ENCODE assay signal across 21 mouse cellular contexts in the genomic region with DNA sequence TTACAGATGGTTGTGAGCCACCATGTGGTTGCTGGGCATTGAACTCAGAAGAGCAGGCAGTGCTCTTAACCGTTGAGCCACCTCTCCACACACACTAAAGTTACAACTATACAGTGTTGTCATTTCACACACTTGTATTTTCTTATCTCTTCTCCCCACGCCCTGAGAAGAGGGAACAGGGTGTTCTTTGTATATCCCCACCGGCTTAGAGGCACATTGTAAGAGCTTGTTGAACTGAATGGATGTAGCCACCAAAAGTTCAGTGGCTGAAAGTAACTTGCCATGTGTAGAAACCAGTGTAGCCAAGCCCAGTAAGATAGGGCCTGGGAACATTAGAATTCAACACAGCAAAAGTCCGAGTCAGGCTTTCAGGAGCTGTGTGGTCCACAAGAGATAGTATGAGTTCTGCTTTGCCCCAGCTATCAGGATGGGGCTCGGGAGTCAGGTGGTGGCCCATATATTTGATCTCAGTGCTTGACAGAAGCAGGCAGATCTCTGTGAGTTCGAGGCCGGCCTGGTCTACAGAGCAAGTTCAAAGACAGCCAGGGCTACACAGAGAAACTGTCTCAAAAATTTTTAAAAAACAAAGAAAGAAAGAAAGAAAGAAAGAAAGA. TPM values are rescaled to one million over a fixed set of nuclear protein-coding genes. Genes with fewer than 3 reads are reported as not detected.
DNase-seq lines count a peak whose midpoint lies in the region; ATAC-seq and TF ChIP-seq lines count a peak whose summit lies in the region.
"Had no signal": no experiment of that assay in that cellular context is flagged by ENCODE, and none has a peak within 500 bp of the region (broad histone marks: within the 10 kb centered on the region; RNA-seq: fewer than 3 reads in every experiment).

No protein-coding gene starts in this region.

- no peaks in the 10 kb centered on the region for H3K79me2 ChIP-seq in MEL (ENCODE audit: control insufficient read depth, insufficient read depth, low read length, poor library complexity)

- H3K9ac ChIP-seq in MEL (ENCODE audit: control insufficient read depth, low read depth, low read length, poor library complexity, severe bottlenecking) = peak overlapping the region; percentile 1
- H3K9ac ChIP-seq in liver, embryonic 11.5 days (ENCODE audit: low read depth, low read length) = no peak overlapping the region
- H3K9ac ChIP-seq in kidney, embryonic 14.5 days (ENCODE audit: low read depth, low read length) = no peak overlapping the region
- H3K9ac ChIP-seq: embryonic facial prominence, embryonic 13.5 days; limb, embryonic 12.5 days; lung, embryonic 14.5 days; midbrain, embryonic 15.5 days had no signal

- peak; percentile 87 for DNase-seq in MEL (ENCODE audit: low read depth, low spot score)
- peak; percentile 39 for DNase-seq in c-Kit-positive CD71-negative TER-119-negative erythroid progenitor cells, embryonic 14.5 days (ENCODE audit: low read depth)
- DNase-seq in liver, embryonic 11.5 days (ENCODE audit: low spot score) = no peak
- DNase-seq in ovary, postnatal 14 days (ENCODE audit: low spot score) = no peak
- DNase-seq in heart, postnatal 4 days = no peak
- DNase-seq: adrenal gland, postnatal 36 days; cerebellum, adult 9-10 months; kidney, adult 2 months; kidney, postnatal 25 days; lung, embryonic 14.5 days; right cerebral cortex, postnatal 14 days; thymus, postnatal 14 days had no signal

- TF ChIP-seq RAD21 in MEL (IDR thresholded peaks at IDR 0.05; ENCODE audit: low read depth, low read length) = no peak

- TF ChIP-seq EP300 in MEL (IDR thresholded peaks at IDR 0.05; ENCODE audit: low read depth in 1 of 2, low read length in 2 of 2) = peak in 1 of 2 experiments; percentile 42; a peak in 2 of 4 replicates

- peaks cover 11 to 51% of the 10 kb centered on the region in 2 experiments for H3K4me1 ChIP-seq in MEL (ENCODE audit: control insufficient read depth in 1 of 2, insufficient read depth in 2 of 2, low read length in 2 of 2)
- H3K4me1 ChIP-seq in liver, embryonic 11.5 days (replicated peaks; ENCODE audit: control insufficient read depth, insufficient read depth, low read length) = peaks cover 16% of the 10 kb centered on the region
- no peaks in the 10 kb centered on the region for H3K4me1 ChIP-seq in kidney, embryonic 14.5 days (ENCODE audit: control insufficient read depth, insufficient read depth, low read length)
- H3K4me1 ChIP-seq: midbrain, embryonic 15.5 days had no signal

- H3K36me3 ChIP-seq in MEL (ENCODE audit: control insufficient read depth in 1 of 2, insufficient read depth in 2 of 2, low read length in 2 of 2) = peaks cover 0 to 27% of the 10 kb centered on the region in 2 experiments; a peak in 2 of 4 replicates
- peaks cover 3% of the 10 kb centered on the region; the same call in 1 of the 2 replicates for H3K36me3 ChIP-seq in liver, embryonic 11.5 days (ENCODE audit: control insufficient read depth, insufficient read depth, low read length)
- peaks cover 2% of the 10 kb centered on the region for H3K36me3 ChIP-seq in kidney, embryonic 14.5 days (ENCODE audit: control insufficient read depth, insufficient read depth, low read length)

- peak overlapping the region; percentile 85 for H3K27ac ChIP-seq in MEL (ENCODE audit: control insufficient read depth, low read depth, low read length)
- peak overlapping the region; percentile 92 for H3K27ac ChIP-seq in liver, embryonic 11.5 days (ENCODE audit: low read depth, low read length)
- H3K27ac ChIP-seq in kidney, embryonic 14.5 days (ENCODE audit: low read depth, low read length) = no peak overlapping the region
- H3K27ac ChIP-seq: embryonic facial prominence, embryonic 13.5 days; heart, embryonic 10.5 days; limb, embryonic 12.5 days; midbrain, embryonic 15.5 days had no signal

- no peak overlapping the region for H3K4me3 ChIP-seq in MEL (ENCODE audit: control insufficient read depth in 1 of 2, insufficient read depth in 1 of 2, low read depth in 2 of 2, low read length in 2 of 2)
- H3K4me3 ChIP-seq in liver, embryonic 11.5 days (ENCODE audit: low read depth, low read length) = no peak overlapping the region
- no peak overlapping the region for H3K4me3 ChIP-seq in kidney, embryonic 14.5 days (ENCODE audit: low read length)
- H3K4me3 ChIP-seq: embryonic facial prominence, embryonic 13.5 days; heart, embryonic 10.5 days; limb, embryonic 12.5 days; midbrain, embryonic 15.5 days; myocyte had no signal

- 51% methylated on average over 7 of the region's 7 CpGs for WGBS in liver, embryonic 11.5 days
- 77% methylated on average over 7 of the region's 7 CpGs for WGBS in kidney, embryonic 14.5 days

- ATAC-seq in liver, embryonic 11.5 days (replicated peaks; ENCODE audit: low FRiP score) = peak; percentile 85
- ATAC-seq in megakaryocyte progenitor cell, adult 5-6 weeks (replicated peaks; ENCODE audit: poor library complexity) = peak; percentile 61
- no peak for ATAC-seq in kidney, embryonic 14.5 days (ENCODE audit: low FRiP score, low TSS enrichment)
- ATAC-seq: forebrain, embryonic 16.5 days; midbrain, embryonic 15.5 days had no signal

- peak in 1 of 2 experiments; percentile 40; a peak in 1 of 4 replicates for TF ChIP-seq POLR2A in MEL (IDR thresholded peaks at IDR 0.05; ENCODE audit: control insufficient read depth in 1 of 2, insufficient read depth in 1 of 2, low read depth in 1 of 2, low read length in 2 of 2, poor library complexity in 1 of 2)

- 0 out of 2 replicates have a peak overlapping the region, but pooled peaks have one; percentile 12 for H3K4me2 ChIP-seq in liver, embryonic 11.5 days
- no peak overlapping the region for H3K4me2 ChIP-seq in kidney, embryonic 14.5 days (replicated peaks; ENCODE audit: low read depth, low read length)
- H3K4me2 ChIP-seq: embryonic facial prominence, embryonic 13.5 days; limb, embryonic 12.5 days; lung, embryonic 14.5 days; midbrain, embryonic 15.5 days had no signal

- no peak for TF ChIP-seq CTCF in MEL (IDR thresholded peaks at IDR 0.05 in 2 of 3, conservative IDR thresholded peaks at IDR 0.05 in 1 of 3; ENCODE audit: control insufficient read depth in 1 of 3, insufficient read depth in 1 of 3, low read depth in 2 of 3, low read length in 3 of 3, poor library complexity in 1 of 3, severe bottlenecking in 1 of 3)

- H3K9me3 ChIP-seq in MEL (replicated peaks; ENCODE audit: insufficient read depth, low read length) = no peaks in the 10 kb centered on the region
- H3K9me3 ChIP-seq in liver, embryonic 11.5 days (ENCODE audit: control insufficient read depth, low read length) = no peaks in the 10 kb centered on the region
- no peaks in the 10 kb centered on the region for H3K9me3 ChIP-seq in kidney, embryonic 14.5 days (ENCODE audit: control insufficient read depth, low read length)
- H3K9me3 ChIP-seq: embryonic facial prominence, embryonic 13.5 days; heart, embryonic 10.5 days; limb, embryonic 12.5 days; midbrain, embryonic 15.5 days had no signal

- no peaks in the 10 kb centered on the region for H3K27me3 ChIP-seq in MEL (ENCODE audit: control insufficient read depth in 1 of 2, insufficient read depth in 2 of 2, low read length in 2 of 2)
- H3K27me3 ChIP-seq in liver, embryonic 11.5 days (replicated peaks; ENCODE audit: control insufficient read depth, insufficient read depth, low read length) = no peaks in the 10 kb centered on the region
- no peaks in the 10 kb centered on the region for H3K27me3 ChIP-seq in kidney, embryonic 14.5 days (ENCODE audit: control insufficient read depth, insufficient read depth, low read length)
- H3K27me3 ChIP-seq: embryonic facial prominence, embryonic 13.5 days; limb, embryonic 12.5 days; midbrain, embryonic 15.5 days had no signal

RNA-seq across cellular contexts. Expression of a gene that starts 3.2 kb away (rescaled TPM):
- 1.5 and 1.6 TPM in 2 replicates for total RNA-seq in MEL (2012; rRNA removed)
- 1 to 10 TPM in 1 of 2 experiments, not detected in 1; 2.5 TPM for polyA plus RNA-seq in MEL (2012; ENCODE audit: insufficient read depth in 1 of 2, insufficient read length in 2 of 2, low read depth in 1 of 2, low replicate concordance in 2 of 2, missing spikeins in 1 of 2)
- 2.8 and 5.2 TPM in 2 replicates for polyA plus RNA-seq in liver, embryonic 11.5 days (2014; fragmentation: Nextera tagmentation; extraction: Ambion mirVana)
- total RNA-seq in megakaryocyte progenitor cell, adult 5-6 weeks (2015) = 3.5 and 9.5 TPM in 2 replicates
- total RNA-seq in megakaryocyte progenitor cell, adult 5-6 weeks (2017) = 0.87 and 4.6 TPM in 2 replicates
- total RNA-seq in heart, postnatal 4 days (2021) = under 1 TPM; 0.43 to 0.54 TPM
- polyA plus RNA-seq in kidney, embryonic 14.5 days (2014; fragmentation: Nextera tagmentation; extraction: Ambion mirVana) = 17.5 and 25.1 TPM in 2 replicates
- polyA plus RNA-seq: C2C12, myocyte had no signal

RNA-seq across cellular contexts. Expression of a gene that starts 11.3 kb away (rescaled TPM):
- 5.0 and 8.5 TPM in 2 replicates for total RNA-seq in MEL (2012; rRNA removed)
- polyA plus RNA-seq in MEL (2012; ENCODE audit: insufficient read depth in 1 of 2, insufficient read length in 2 of 2, low read depth in 1 of 2, low replicate concordance in 2 of 2, missing spikeins in 1 of 2) = 10 to 100 TPM in 1 of 2 experiments, not detected in 1; 14.8 TPM
- polyA plus RNA-seq in liver, embryonic 11.5 days (2014; fragmentation: Nextera tagmentation; extraction: Ambion mirVana) = 11.6 and 13.0 TPM in 2 replicates
- total RNA-seq in megakaryocyte progenitor cell, adult 5-6 weeks (2015) = 20.6 and 24.8 TPM in 2 replicates
- 28.2 and 31.3 TPM in 2 replicates for total RNA-seq in megakaryocyte progenitor cell, adult 5-6 weeks (2017)
- 1 to 10 TPM; 7.6 to 9.9 TPM for total RNA-seq in heart, postnatal 4 days (2021)
- polyA plus RNA-seq in kidney, embryonic 14.5 days (2014; fragmentation: Nextera tagmentation; extraction: Ambion mirVana) = 9.7 and 11.6 TPM in 2 replicates

RNA-seq across cellular contexts. Expression of a gene that starts 21.1 kb away (rescaled TPM):
- 46.2 and 54.1 TPM in 2 replicates for total RNA-seq in MEL (2012; rRNA removed)
- 100 to 1,000 TPM in 1 of 2 experiments, not detected in 1; 132 TPM for polyA plus RNA-seq in MEL (2012; ENCODE audit: insufficient read depth in 1 of 2, insufficient read length in 2 of 2, low read depth in 1 of 2, low replicate concordance in 2 of 2, missing spikeins in 1 of 2)
- polyA plus RNA-seq in liver, embryonic 11.5 days (2014; fragmentation: Nextera tagmentation; extraction: Ambion mirVana) = 90.1 and 92.1 TPM in 2 replicates
- total RNA-seq in megakaryocyte progenitor cell, adult 5-6 weeks (2015) = 28.3 and 31.0 TPM in 2 replicates
- total RNA-seq in megakaryocyte progenitor cell, adult 5-6 weeks (2017) = 12.6 and 19.2 TPM in 2 replicates
- 10 to 100 TPM; 64.6 to 67.1 TPM for total RNA-seq in heart, postnatal 4 days (2021)
- 101 and 119 TPM in 2 replicates for polyA plus RNA-seq in kidney, embryonic 14.5 days (2014; fragmentation: Nextera tagmentation; extraction: Ambion mirVana)

RNA-seq across cellular contexts. Expression of a gene that starts 23.0 kb away (rescaled TPM):
- not detected in 2 replicates for total RNA-seq in MEL (2012; rRNA removed)
- polyA plus RNA-seq in MEL (2012; ENCODE audit: insufficient read depth in 1 of 2, insufficient read length in 2 of 2, low read depth in 1 of 2, low replicate concordance in 2 of 2, missing spikeins in 1 of 2) = 1 to 10 TPM in 1 of 2 experiments, not detected in 1; 4.6 TPM
- 2.7 and 2.8 TPM in 2 replicates for polyA plus RNA-seq in liver, embryonic 11.5 days (2014; fragmentation: Nextera tagmentation; extraction: Ambion mirVana)
- 6.7 and 8.5 TPM in 2 replicates for total RNA-seq in megakaryocyte progenitor cell, adult 5-6 weeks (2015)
- 1.5 and 4.9 TPM in 2 replicates for total RNA-seq in megakaryocyte progenitor cell, adult 5-6 weeks (2017)
- total RNA-seq in heart, postnatal 4 days (2021) = 1 to 10 TPM; 3.7 to 4.3 TPM
- polyA plus RNA-seq in kidney, embryonic 14.5 days (2014; fragmentation: Nextera tagmentation; extraction: Ambion mirVana) = 3.4 TPM in 2 replicates
- total RNA-seq: adrenal gland, postnatal 36 days had no signal

RNA-seq across cellular contexts. Expression of a gene that starts 23.2 kb away (rescaled TPM):
- total RNA-seq in MEL (2012; rRNA removed) = 10.7 and 12.9 TPM in 2 replicates
- 10 to 100 TPM in 1 of 2 experiments, not detected in 1; 24.5 TPM for polyA plus RNA-seq in MEL (2012; ENCODE audit: insufficient read depth in 1 of 2, insufficient read length in 2 of 2, low read depth in 1 of 2, low replicate concordance in 2 of 2, missing spikeins in 1 of 2)
- polyA plus RNA-seq in liver, embryonic 11.5 days (2014; fragmentation: Nextera tagmentation; extraction: Ambion mirVana) = 21.2 and 23.1 TPM in 2 replicates
- total RNA-seq in megakaryocyte progenitor cell, adult 5-6 weeks (2015) = 23.5 and 34.4 TPM in 2 replicates
- 10.5 and 11.3 TPM in 2 replicates for total RNA-seq in megakaryocyte progenitor cell, adult 5-6 weeks (2017)
- 10 to 100 TPM; 25.9 to 27.9 TPM for total RNA-seq in heart, postnatal 4 days (2021)
- 12.4 and 17.7 TPM in 2 replicates for polyA plus RNA-seq in kidney, embryonic 14.5 days (2014; fragmentation: Nextera tagmentation; extraction: Ambion mirVana)

Comparison
In these comparisons a context has a peak if more than half of its experiments do, and no peak if none do; other contexts are left out.
1. DNase-seq: peak in MEL (single experiment) and c-Kit-positive CD71-negative TER-119-negative erythroid progenitor cells, embryonic 14.5 days (single experiment); none in liver, embryonic 11.5 days (single experiment), ovary, postnatal 14 days (single experiment) and heart, postnatal 4 days (single experiment).